Mouse (Mus musculus): ENCODE results near the gene Phrf1.

The Phrf1 gene

GRCm38 (mm10) chr7:141213605-141214235, 14.9 kb upstream of the Phrf1 start, which contains the start of gene Lmntd2:
Gene Lmntd2, minus strand, starts transcription at chr7:141214080.
- CTCF ChIA-PET = no interaction called here

- CTCF ChIA-PET = interaction anchor here (0.7 kb wide), 1 partner anchor 1022 kb away, joined by 10 read pairs; no protein-coding TSS in a partner anchor
These were observed 14.3 kb upstream of the Phrf1 start for GRCm38 (mm10) chr7:141214310-141214709.

GRCm38 (mm10) chr7:141215101-141215879, 13.3 kb upstream of the Phrf1 start, which contains the start of gene Rassf7:
Gene Rassf7, plus strand, starts transcription at chr7:141215860.
- CTCF ChIA-PET = interaction anchor here (0.5 to 0.7 kb wide), 3 partner anchors 40 to 1247 kb away, joined by 3 to 10 read pairs (median 4); no protein-coding TSS in a partner anchor

- CTCF ChIA-PET = interaction anchor here (0.6 kb wide), 1 partner anchor 1247 kb away, joined by 3 read pairs; no protein-coding TSS in a partner anchor
These were observed 12.5 kb upstream of the Phrf1 start for GRCm38 (mm10) chr7:141215880-141216733.

- CTCF ChIA-PET = no interaction called here
These were observed 11.7 kb upstream of the Phrf1 start for GRCm38 (mm10) chr7:141216894-141217293.

- CTCF ChIA-PET = no interaction called here
These were observed 11.1 kb upstream of the Phrf1 start for GRCm38 (mm10) chr7:141217343-141218013.

- CTCF ChIA-PET = no interaction called here
These were observed 10.4 kb upstream of the Phrf1 start for GRCm38 (mm10) chr7:141218141-141218540.

- CTCF ChIA-PET = no interaction called here
These were observed 9.9 kb upstream of the Phrf1 start for GRCm38 (mm10) chr7:141218557-141219133.

GRCm38 (mm10) chr7:141219558-141220099, 9.0 kb upstream of the Phrf1 start:
- CTCF ChIA-PET = no interaction called here

- CTCF ChIA-PET = interaction anchor here (0.7 kb wide), 1 partner anchor 1170 kb away, joined by 4 read pairs; no protein-coding TSS in a partner anchor
These were observed 8.2 kb upstream of the Phrf1 start for GRCm38 (mm10) chr7:141220377-141220776.

- CTCF ChIA-PET = no interaction called here
These were observed 7.1 kb upstream of the Phrf1 start for GRCm38 (mm10) chr7:141221249-141222125.

- CTCF ChIA-PET = no interaction called here
These were observed 6.5 kb upstream of the Phrf1 start for GRCm38 (mm10) chr7:141222126-141222467.

- CTCF ChIA-PET = no interaction called here
These were observed 5.8 kb upstream of the Phrf1 start for GRCm38 (mm10) chr7:141222696-141223215.

GRCm38 (mm10) chr7:141226535-141226934, 2.0 kb upstream of the Phrf1 start:
- CTCF ChIA-PET = interaction anchor here (0.6 to 0.7 kb wide), 2 partner anchors 106 to 141 kb away, joined by 3 to 8 read pairs; no protein-coding TSS in a partner anchor

GRCm38 (mm10) chr7:141227796-141228195, 788 bp upstream of the Phrf1 start:
- CTCF ChIA-PET = interaction anchor here (1.0 kb wide), 1 partner anchor 133 kb away, joined by 4 read pairs; no protein-coding TSS in a partner anchor

- CTCF ChIA-PET = interaction anchor here (0.6 kb wide), 1 partner anchor 219 kb away, joined by 3 read pairs; no protein-coding TSS in a partner anchor
These were observed 1.1 kb downstream of the Phrf1 start for GRCm38 (mm10) chr7:141229702-141230101.

- CTCF ChIA-PET = no interaction called here
These were observed 2.0 kb downstream of the Phrf1 start for GRCm38 (mm10) chr7:141230570-141230969.

- CTCF ChIA-PET = no interaction called here
These were observed 2.5 kb downstream of the Phrf1 start for GRCm38 (mm10) chr7:141231111-141231510.

GRCm38 (mm10) chr7:141231551-141231950, 3.0 kb downstream of the Phrf1 start:
- CTCF ChIA-PET = no interaction called here

Data from spleen, embryonic (tissue).